11 mouse cellular contexts compared by ENCODE assay signal in genomic region chr15:5513146-5513545, GRCm38 (mm10).
DNase-seq lines count a peak whose midpoint lies in the region; ATAC-seq lines count a peak whose summit lies in the region.
"Had no signal": no experiment of that assay in that cellular context is flagged by ENCODE, and none has a peak within 500 bp of the region (broad histone marks: within the 10 kb centered on the region; RNA-seq: fewer than 3 reads in every experiment).

No protein-coding gene starts in this region.

- WGBS in lung, embryonic 16.5 days, result 52% methylated on average over 4 of the region's 4 CpGs

- ATAC-seq in lung, embryonic 16.5 days (ENCODE audit: low read depth), result peak; percentile 59; the same call in 1 of the 2 replicates

- no peaks in the 10 kb centered on the region for H3K9me3 ChIP-seq in lung, embryonic 16.5 days (ENCODE audit: control insufficient read depth, low read length)
- H3K9me3 ChIP-seq: embryonic facial prominence, embryonic 13.5 days; hindbrain, embryonic 12.5 days; midbrain, embryonic 10.5 days had no signal

- no peaks in the 10 kb centered on the region for H3K36me3 ChIP-seq in lung, embryonic 16.5 days (ENCODE audit: control insufficient read depth, insufficient read depth, low read length)
- H3K36me3 ChIP-seq: embryonic facial prominence, embryonic 13.5 days; hindbrain, embryonic 12.5 days; midbrain, embryonic 10.5 days had no signal

- H3K27me3 ChIP-seq in lung, embryonic 16.5 days (ENCODE audit: control insufficient read depth, insufficient read depth, low read depth, low read length), result no peaks in the 10 kb centered on the region
- H3K27me3 ChIP-seq: embryonic facial prominence, embryonic 13.5 days; hindbrain, embryonic 12.5 days had no signal

- H3K27ac ChIP-seq in lung, embryonic 16.5 days (ENCODE audit: low read length), result no peak overlapping the region
- H3K27ac ChIP-seq: embryonic facial prominence, embryonic 13.5 days; hindbrain, embryonic 12.5 days; midbrain, embryonic 10.5 days had no signal

- H3K9ac ChIP-seq in lung, embryonic 16.5 days (ENCODE audit: low read length), result no peak overlapping the region
- H3K9ac ChIP-seq: embryonic facial prominence, embryonic 13.5 days; hindbrain, embryonic 12.5 days had no signal

- H3K4me2 ChIP-seq in lung, embryonic 16.5 days (ENCODE audit: low read depth, low read length), result no peak overlapping the region
- H3K4me2 ChIP-seq: embryonic facial prominence, embryonic 13.5 days; hindbrain, embryonic 12.5 days had no signal

- no peak overlapping the region for H3K4me3 ChIP-seq in lung, embryonic 16.5 days (ENCODE audit: low read length)
- H3K4me3 ChIP-seq: embryonic facial prominence, embryonic 13.5 days; hindbrain, embryonic 12.5 days; midbrain, embryonic 10.5 days had no signal

- H3K4me1 ChIP-seq in lung, embryonic 16.5 days (replicated peaks; ENCODE audit: control insufficient read depth, insufficient read depth, low read length), result no peaks in the 10 kb centered on the region
- H3K4me1 ChIP-seq: embryonic facial prominence, embryonic 13.5 days; hindbrain, embryonic 12.5 days had no signal

- DNase-seq in lung, postnatal 25 days (ENCODE audit: low spot score), result no peak
- DNase-seq in gastrocnemius, postnatal 10 days, result peak; percentile 9
- peak; percentile 38 for DNase-seq in lung, postnatal 36 days
- peak; percentile 53 to 63 for DNase-seq in thymus, postnatal 36 days
- DNase-seq in testis, postnatal 10 days (ENCODE audit: low spot score), result no peak
- no peak for DNase-seq in urinary bladder, adult 2 months (ENCODE audit: low spot score)
- DNase-seq: liver had no signal

Comparison
In these comparisons a context has a peak if more than half of its experiments do, and no peak if none do; other contexts are left out.
1. DNase-seq: peak in gastrocnemius, postnatal 10 days (single experiment), lung, postnatal 36 days (single experiment) and thymus, postnatal 36 days (2 of 2); none in lung, postnatal 25 days (single experiment), testis, postnatal 10 days (single experiment) and urinary bladder, adult 2 months (single experiment).